Mouse (Mus musculus): ENCODE measurements at regions not wholly inside any gene's neighbourhood (a gene's known extent, or its start where the extent isn't known, plus 50 kb on each side); places are given as distances from the start of the nearest gene placed in this dataset.

GRCm38 (mm10) chr2:159446434-159446833 is 651.8 kb downstream of the Dhx35 start:
- no peak for TF ChIP-seq EP300 (IDR thresholded peaks at IDR 0.05; ENCODE audit: insufficient read depth, low read depth, low read length)
- no peak for TF ChIP-seq CTCF (IDR thresholded peaks at IDR 0.05)
